Mouse (Mus musculus) midbrain, embryonic 13.5 days (tissue): ENCODE measurements around the gene Mettl6. TPM values are rescaled to one million over a fixed set of nuclear protein-coding genes. Genes with fewer than 3 reads are reported as not detected.

Experiments used
- ATAC-seq: fragments of 200-750 bp; cut with Nextera tagmentation; 2 replicates; pipeline ENCODE4 v1.8.0; 2017; ENCODE audit warnings: mild to moderate bottlenecking, moderate TSS enrichment, moderate library complexity
- H3K27ac ChIP-seq: fragments of 300-500 bp; sonication (generic); 2 replicates; pipeline ENCODE4 v1.5.1; 2015; ENCODE audit warnings: inconsistent platforms, mild to moderate bottlenecking, moderate library complexity
- H3K27me3 ChIP-seq: fragments of 300-500 bp; sonication (generic); 2 replicates; pipeline ENCODE4 v1.6.1; 2015; ENCODE audit warnings: mild to moderate bottlenecking, inconsistent platforms
- H3K36me3 ChIP-seq: fragments of 300-500 bp; sonication (generic); 2 replicates; pipeline ENCODE4 v1.6.1; 2015; ENCODE audit warnings: mild to moderate bottlenecking, inconsistent platforms
- H3K4me1 ChIP-seq: fragments of 300-500 bp; sonication (generic); replicated peaks from 2 replicates; pipeline ENCODE4 v1.6.1; 2015; ENCODE audit warnings: inconsistent platforms
- H3K4me2 ChIP-seq: fragments of 300-500 bp; sonication (generic); replicated peaks from 2 replicates; pipeline ENCODE4 v1.6.1; 2015; ENCODE audit warnings: moderate library complexity, mild to moderate bottlenecking, inconsistent platforms
- H3K4me3 ChIP-seq: fragments of 300-500 bp; sonication (generic); replicated peaks from 2 replicates; pipeline ENCODE4 v1.5.1; 2015; ENCODE audit warnings: mild to moderate bottlenecking, inconsistent platforms
- H3K9ac ChIP-seq: fragments of 300-500 bp; sonication (generic); replicated peaks from 2 replicates; pipeline ENCODE4 v1.6.1; 2015; ENCODE audit warnings: mild to moderate bottlenecking, inconsistent platforms
- H3K9me3 ChIP-seq: fragments of 300-500 bp; sonication (generic); 2 replicates; pipeline ENCODE4 v1.6.1; 2016; ENCODE audit warnings: mild to moderate bottlenecking, inconsistent platforms
- WGBS: fragments of 180-500 bp; shearing (Covaris S2); methylation state at CpG from one replicate; pipeline ENCODE4 v1.1.7; 2015; 5-methylcytosine and 5-hydroxymethylcytosine counted together
- polyA plus RNA-seq: library from polyadenylated mRNA; unstranded; fragments of >200 nt; fragmentation: Nextera tagmentation; extraction: Ambion mirVana; gene quantifications from 2 replicates; pipeline ENCODE4 v1.2.1, GENCODE M21; 2015

Mettl6 gene
- 55.3 and 67.1 TPM in 2 replicates for polyA plus RNA-seq

- Histone ChIP-seq H3K4me2 (peak within 1 kb of the TSS; percentile 80), H3K36me3 (peaks cover 36% of the 10 kb centered on the region), H3K9ac (peak within 1 kb of the TSS; percentile 94), H3K4me1 (peaks cover 38% of the 10 kb centered on the region), H3K9me3 (no peaks in the 10 kb centered on the region), H3K27me3 (no peaks in the 10 kb centered on the region), H3K4me3 (peak within 1 kb of the TSS; percentile 97), H3K27ac (peak within 1 kb of the TSS; percentile 90)
- peak; percentile 98 for ATAC-seq
- under 1% methylated on average over 49 of the region's 49 CpGs for WGBS
These were observed at the start of gene Mettl6 for GRCm38 (mm10) chr14:31494975-31495455. TSS of gene Mettl6 (minus strand) at chr14:31495040.

- WGBS = 86% methylated on average over 11 of the region's 11 CpGs
- no peaks in the 10 kb centered on the region for H3K27me3 ChIP-seq
- no peak for ATAC-seq
- no peak overlapping the region for H3K27ac ChIP-seq
- H3K9ac ChIP-seq = no peak overlapping the region
- no peak overlapping the region for H3K4me3 ChIP-seq
- no peak overlapping the region for H3K4me2 ChIP-seq
- no peaks in the 10 kb centered on the region for H3K4me1 ChIP-seq
- H3K36me3 ChIP-seq = no peaks in the 10 kb centered on the region
- H3K9me3 ChIP-seq = no peaks in the 10 kb centered on the region
These were observed 49.1 kb upstream of the Mettl6 start for GRCm38 (mm10) chr14:31543885-31544442.

- 82% methylated on average over 6 of the region's 6 CpGs for WGBS
- no peak overlapping the region for H3K27ac ChIP-seq
- H3K9ac ChIP-seq = no peak overlapping the region
- no peak overlapping the region for H3K4me2 ChIP-seq
- no peak for ATAC-seq
- no peak overlapping the region for H3K4me3 ChIP-seq
- H3K4me1 ChIP-seq = no peaks in the 10 kb centered on the region
- no peaks in the 10 kb centered on the region for H3K36me3 ChIP-seq
- H3K27me3 ChIP-seq = no peaks in the 10 kb centered on the region
- no peaks in the 10 kb centered on the region for H3K9me3 ChIP-seq
These were observed 42.5 kb upstream of the Mettl6 start for GRCm38 (mm10) chr14:31537298-31537697.

- Histone ChIP-seq H3K27me3 (no peaks in the 10 kb centered on the region), H3K4me3 (no peak overlapping the region), H3K9me3 (no peaks in the 10 kb centered on the region), H3K4me2 (no peak overlapping the region), H3K27ac (no peak overlapping the region), H3K4me1 (no peaks in the 10 kb centered on the region), H3K36me3 (no peaks in the 10 kb centered on the region), H3K9ac (no peak overlapping the region)
- ATAC-seq = no peak
- WGBS = 57% methylated on average over 3 of the region's 3 CpGs
These were observed 37.8 kb upstream of the Mettl6 start for GRCm38 (mm10) chr14:31532656-31533055.

GRCm38 (mm10) chr14:31531506-31532148, 36.8 kb upstream of the Mettl6 start:
- Histone ChIP-seq H3K36me3 (no peaks in the 10 kb centered on the region), H3K4me3 (no peak overlapping the region), H3K27ac (no peak overlapping the region), H3K9ac (no peak overlapping the region), H3K4me1 (no peaks in the 10 kb centered on the region), H3K9me3 (no peaks in the 10 kb centered on the region), H3K4me2 (no peak overlapping the region), H3K27me3 (no peaks in the 10 kb centered on the region)
- no peak for ATAC-seq
- 77% methylated on average over 12 of the region's 12 CpGs for WGBS

GRCm38 (mm10) chr14:31530847-31531246, 36.0 kb upstream of the Mettl6 start:
- no peak for ATAC-seq
- Histone ChIP-seq H3K27me3 (no peaks in the 10 kb centered on the region), H3K27ac (no peak overlapping the region), H3K4me3 (no peak overlapping the region), H3K4me2 (no peak overlapping the region), H3K9ac (no peak overlapping the region), H3K4me1 (no peaks in the 10 kb centered on the region), H3K9me3 (no peaks in the 10 kb centered on the region), H3K36me3 (no peaks in the 10 kb centered on the region)
- 94% methylated on average over 4 of the region's 4 CpGs for WGBS

- H3K27ac ChIP-seq = no peak overlapping the region
- 80% methylated on average over 7 of the region's 7 CpGs for WGBS
- no peak for ATAC-seq
- no peak overlapping the region for H3K4me3 ChIP-seq
- no peaks in the 10 kb centered on the region for H3K9me3 ChIP-seq
- no peak overlapping the region for H3K9ac ChIP-seq
- H3K4me2 ChIP-seq = no peak overlapping the region
- no peaks in the 10 kb centered on the region for H3K36me3 ChIP-seq
- no peaks in the 10 kb centered on the region for H3K27me3 ChIP-seq
- H3K4me1 ChIP-seq = no peaks in the 10 kb centered on the region
These were observed 30.4 kb upstream of the Mettl6 start for GRCm38 (mm10) chr14:31525040-31525810.

GRCm38 (mm10) chr14:31521318-31521717, 26.5 kb upstream of the Mettl6 start:
- 68% methylated on average over 2 of the region's 2 CpGs for WGBS
- H3K27ac ChIP-seq = no peak overlapping the region
- ATAC-seq = no peak
- no peaks in the 10 kb centered on the region for H3K36me3 ChIP-seq
- H3K4me3 ChIP-seq = no peak overlapping the region
- no peak overlapping the region for H3K9ac ChIP-seq
- H3K27me3 ChIP-seq = no peaks in the 10 kb centered on the region
- no peaks in the 10 kb centered on the region for H3K4me1 ChIP-seq
- no peak overlapping the region for H3K4me2 ChIP-seq
- no peaks in the 10 kb centered on the region for H3K9me3 ChIP-seq

GRCm38 (mm10) chr14:31519165-31519564, 24.3 kb upstream of the Mettl6 start:
- no peak for ATAC-seq
- 58% methylated on average over 3 of the region's 3 CpGs for WGBS
- 0 out of 2 replicates have a peak, but pooled peaks cover 4% of the 10 kb centered on the region for H3K9me3 ChIP-seq
- no peaks in the 10 kb centered on the region for H3K4me1 ChIP-seq
- H3K4me2 ChIP-seq = no peak overlapping the region
- no peak overlapping the region for H3K27ac ChIP-seq
- no peak overlapping the region for H3K9ac ChIP-seq
- H3K4me3 ChIP-seq = no peak overlapping the region
- H3K27me3 ChIP-seq = no peaks in the 10 kb centered on the region
- H3K36me3 ChIP-seq = no peaks in the 10 kb centered on the region

GRCm38 (mm10) chr14:31515895-31516294, 21.1 kb upstream of the Mettl6 start:
- no peak overlapping the region for H3K4me2 ChIP-seq
- ATAC-seq = no peak
- H3K27me3 ChIP-seq = no peaks in the 10 kb centered on the region
- 92% methylated on average over 2 of the region's 2 CpGs for WGBS
- H3K9ac ChIP-seq = no peak overlapping the region
- H3K4me3 ChIP-seq = no peak overlapping the region
- peaks cover 4% of the 10 kb centered on the region; the same call in 1 of the 2 replicates for H3K36me3 ChIP-seq
- 0 out of 2 replicates have a peak, but pooled peaks cover 4% of the 10 kb centered on the region for H3K9me3 ChIP-seq
- H3K4me1 ChIP-seq = no peaks in the 10 kb centered on the region
- H3K27ac ChIP-seq = no peak overlapping the region

- Histone ChIP-seq H3K9me3 (0 out of 2 replicates have a peak, but pooled peaks cover 4% of the 10 kb centered on the region), H3K4me2 (no peak overlapping the region), H3K27ac (no peak overlapping the region), H3K27me3 (no peaks in the 10 kb centered on the region), H3K4me1 (no peaks in the 10 kb centered on the region), H3K36me3 (peaks cover 49% of the 10 kb centered on the region), H3K4me3 (no peak overlapping the region), H3K9ac (no peak overlapping the region)
- ATAC-seq = no peak
- 95% methylated on average over 3 of the region's 3 CpGs for WGBS
These were observed 15.5 kb upstream of the Mettl6 start for GRCm38 (mm10) chr14:31510322-31510721.

GRCm38 (mm10) chr14:31509911-31510310, 15.1 kb upstream of the Mettl6 start:
- Histone ChIP-seq H3K4me2 (no peak overlapping the region), H3K9ac (no peak overlapping the region), H3K9me3 (0 out of 2 replicates have a peak, but pooled peaks cover 3% of the 10 kb centered on the region), H3K27ac (no peak overlapping the region), H3K36me3 (peaks cover 54% of the 10 kb centered on the region), H3K27me3 (no peaks in the 10 kb centered on the region), H3K4me1 (no peaks in the 10 kb centered on the region), H3K4me3 (no peak overlapping the region)
- no peak for ATAC-seq
- WGBS = 94% methylated on average over 2 of the region's 2 CpGs
